Mouse (Mus musculus) cerebellum, adult 2 months (tissue): ENCODE results near the gene Desi2. TPM values are rescaled to one million over a fixed set of nuclear protein-coding genes. Genes with fewer than 3 reads are reported as not detected.
"Not testable (repeated sequence)": the region's sequence is repeated elsewhere in the genome, so short reads cannot be mapped to it uniquely, and the experiment has no call there.

ENCODE experiments used
- DNase-seq, 2 experiments: peaks; one replicate each; pipeline ENCODE4 v3.0.0; 2021
- H3K27ac ChIP-seq: fragments of 200-500 bp; 2 replicates; pipeline ENCODE4 v1.5.1; 2012; ENCODE audit warnings: low read length, control low read depth, inconsistent platforms; ENCODE audit not compliant: insufficient read depth
- H3K27me3 ChIP-seq: fragments of 200-500 bp; 2 replicates; pipeline ENCODE4 v1.6.1; 2012; ENCODE audit warnings: inconsistent platforms, mild to moderate bottlenecking, low read length, moderate library complexity; ENCODE audit not compliant: control insufficient read depth, insufficient read depth
- H3K4me1 ChIP-seq: fragments of 200-500 bp; 2 replicates; pipeline ENCODE4 v1.6.1; 2011; ENCODE audit warnings: low read length; ENCODE audit not compliant: control insufficient read depth, insufficient read depth
- H3K4me3 ChIP-seq: fragments of 200-500 bp; replicated peaks from 2 replicates; pipeline ENCODE3; 2011; ENCODE audit warnings: mild to moderate bottlenecking, low read depth, low read length, control low read depth; ENCODE audit not compliant: insufficient read depth
- CTCF ChIP-seq: fragments of 200-500 bp; IDR thresholded peaks from 2 replicates; pipeline ENCODE4 v1.5.1; 2011; ENCODE audit warnings: low read depth, mild to moderate bottlenecking, control low read depth, low read length, moderate library complexity, borderline replicate concordance; ENCODE audit not compliant: insufficient read depth
- POLR2A ChIP-seq: fragments of 200-500 bp; IDR thresholded peaks from 2 replicates; pipeline ENCODE4 v1.6.1; 2011; ENCODE audit warnings: low read length, control low read depth, borderline replicate concordance; ENCODE audit not compliant: insufficient read depth
- WGBS: fragments of 180-500 bp; shearing (Covaris S2); methylation state at CpG from one replicate; pipeline ENCODE4 v1.1.7; 2018; 5-methylcytosine and 5-hydroxymethylcytosine counted together
- polyA plus RNA-seq: library from polyadenylated mRNA; depleted of rRNA; stranded (reverse); fragments of >200 nt; gene quantifications from 2 replicates; pipeline ENCODE4 v1.2.3, GENCODE M21; 2012

The Desi2 gene
- polyA plus RNA-seq, 1 experiment, result 12.6 TPM

GRCm38 (mm10) chr1:178209966-178210365 lies 22.7 kb downstream of the Desi2 start:
- no peaks in the 10 kb centered on the region for H3K27me3 ChIP-seq
- H3K4me1 ChIP-seq, result no peaks in the 10 kb centered on the region
- no peak overlapping the region for H3K4me3 ChIP-seq
- no peak for DNase-seq
- TF ChIP-seq CTCF, result no peak
- TF ChIP-seq POLR2A, result no peak
- H3K27ac ChIP-seq, result no peak overlapping the region

DNA sequence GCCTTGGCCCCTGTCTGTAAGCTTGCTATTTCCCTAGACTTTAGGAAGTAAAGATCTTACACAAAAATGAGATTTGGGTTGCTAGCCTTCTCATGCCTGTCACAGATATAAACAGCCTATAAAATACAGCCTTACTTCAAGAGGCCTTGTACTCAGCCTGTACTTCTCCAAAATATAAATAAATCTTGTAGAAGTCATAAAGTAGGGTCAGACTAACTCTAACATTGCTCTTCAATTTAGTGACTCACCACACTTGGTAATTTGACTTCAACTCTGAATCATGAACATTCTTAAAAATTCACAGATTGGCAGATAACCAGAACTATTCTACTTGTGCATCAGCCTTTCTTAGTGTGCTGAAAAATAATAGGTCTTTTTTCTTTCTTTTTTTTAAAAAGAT lies 29.9 kb downstream of the Desi2 start:
- H3K4me3 ChIP-seq, result no peak overlapping the region
- no peaks in the 10 kb centered on the region for H3K27me3 ChIP-seq
- peaks cover 10% of the 10 kb centered on the region; the same call in 1 of the 2 replicates for H3K4me1 ChIP-seq
- no peak overlapping the region for H3K27ac ChIP-seq
- DNase-seq, result no peak
- TF ChIP-seq POLR2A (no peak), CTCF (no peak)

DNA sequence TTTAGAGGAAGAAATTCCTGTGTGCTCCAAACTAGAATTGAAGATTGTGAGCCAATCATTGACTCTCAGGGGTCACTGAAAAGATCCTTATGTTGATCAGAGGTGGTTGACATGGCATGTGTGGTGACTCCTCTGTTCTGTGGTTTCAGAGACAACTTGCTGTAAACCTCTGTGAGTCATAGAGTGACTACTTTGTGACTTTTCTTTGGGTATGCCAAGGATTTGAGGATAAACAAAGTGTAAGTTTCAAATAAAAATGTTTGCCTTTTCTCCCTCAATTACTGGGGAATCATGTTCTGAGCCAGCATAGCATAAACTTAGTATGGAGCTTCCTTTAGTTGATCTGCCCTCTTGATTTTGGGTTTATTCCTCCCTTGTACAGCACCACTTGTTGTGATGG lies 31.1 kb downstream of the Desi2 start:
- TF ChIP-seq CTCF (no peak), POLR2A (no peak)
- H3K4me1 ChIP-seq, result peaks cover 10% of the 10 kb centered on the region; the same call in 1 of the 2 replicates
- no peaks in the 10 kb centered on the region for H3K27me3 ChIP-seq
- no peak overlapping the region for H3K27ac ChIP-seq
- H3K4me3 ChIP-seq, result no peak overlapping the region
- no peak for DNase-seq

DNA sequence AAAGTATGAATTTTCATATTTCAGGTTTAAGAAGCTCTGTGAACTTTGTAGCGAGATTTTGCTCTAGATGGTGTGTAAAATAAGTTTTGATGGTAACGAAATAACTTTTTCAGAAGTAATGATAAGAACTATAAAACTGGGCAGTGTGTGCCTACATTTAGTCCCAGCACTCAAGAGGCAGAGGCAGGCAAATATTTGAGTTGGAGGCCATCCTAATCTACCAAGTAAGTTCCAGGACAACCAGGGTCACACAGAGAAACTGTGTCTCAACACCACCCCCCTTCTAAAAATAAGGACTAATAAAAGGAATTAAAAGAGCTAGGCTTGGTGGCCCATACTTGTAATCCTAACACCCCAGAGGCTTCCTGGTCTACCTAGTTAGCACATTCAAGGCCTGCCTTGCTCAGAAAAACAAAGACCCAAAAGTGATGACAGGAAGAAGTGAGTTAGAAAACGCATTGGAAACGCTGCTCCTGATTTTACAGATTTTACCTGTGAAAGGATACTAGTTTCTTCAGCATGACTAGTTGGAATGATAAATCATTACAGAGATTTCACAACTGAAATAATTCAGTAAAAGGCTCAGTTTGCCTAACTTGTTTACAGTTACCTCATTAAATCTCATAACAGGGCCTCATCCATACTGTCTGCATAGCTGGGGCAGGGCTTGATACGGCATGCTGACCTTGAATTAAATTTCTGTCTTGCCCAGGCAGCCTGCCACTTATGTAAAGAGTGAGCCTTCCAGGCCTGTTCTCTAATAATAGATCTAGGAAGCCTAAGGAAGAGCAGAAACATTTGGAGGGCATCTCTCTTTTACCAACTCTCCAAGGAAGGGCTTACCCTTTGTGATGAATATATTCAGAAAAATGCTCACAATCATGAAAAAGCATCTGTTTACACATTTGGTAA lies 32.2 kb downstream of the Desi2 start:
- Histone ChIP-seq H3K4me1 (peaks cover 10% of the 10 kb centered on the region; the same call in 1 of the 2 replicates), H3K4me3 (no peak overlapping the region), H3K27ac (no peak overlapping the region), H3K27me3 (no peaks in the 10 kb centered on the region)
- DNase-seq, result peak in 1 of 2 experiments; percentile 64
- WGBS, result 66% methylated on average over 5 of the region's 5 CpGs
- TF ChIP-seq CTCF (no peak), POLR2A (no peak)

GRCm38 (mm10) chr1:178228888-178229287 lies 41.7 kb downstream of the Desi2 start:
- WGBS, result 98% methylated on average over 4 of the region's 4 CpGs
- H3K4me3 ChIP-seq, H3K27me3 ChIP-seq, H3K27ac ChIP-seq, H3K4me1 ChIP-seq, DNase-seq: not testable (repeated sequence)

DNA sequence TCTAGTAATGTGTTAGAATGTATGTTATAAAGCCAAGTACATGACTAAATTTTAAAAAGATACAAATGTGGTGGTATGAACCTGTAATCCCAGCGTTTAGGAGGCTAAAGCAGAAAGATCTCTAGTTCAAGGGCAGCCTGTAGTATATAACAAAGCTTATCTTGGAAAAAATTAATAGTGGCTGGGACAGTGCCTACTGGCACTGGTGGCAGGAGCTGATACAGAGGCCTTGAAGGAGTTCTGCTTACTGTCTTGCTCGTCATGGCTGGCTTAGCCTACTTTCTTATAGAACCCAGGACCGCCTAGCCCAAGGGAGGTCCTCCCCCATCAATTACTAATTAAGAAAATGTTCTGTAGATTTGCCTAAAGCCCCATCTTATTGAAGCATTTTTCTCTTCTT lies 46.9 kb downstream of the Desi2 start:
- 91% methylated on average over 3 of the region's 3 CpGs for WGBS
- peaks cover 8% of the 10 kb centered on the region for H3K4me1 ChIP-seq
- no peak for TF ChIP-seq CTCF
- DNase-seq, result no peak
- H3K27ac ChIP-seq, result no peak overlapping the region
- no peaks in the 10 kb centered on the region for H3K27me3 ChIP-seq
- H3K4me3 ChIP-seq, result no peak overlapping the region

- DNase-seq, result no peak
- Histone ChIP-seq H3K4me1 (peaks cover 8% of the 10 kb centered on the region), H3K27ac (peak overlapping the region; percentile 43; the same call in 1 of the 2 replicates), H3K27me3 (no peaks in the 10 kb centered on the region), H3K4me3 (no peak overlapping the region)
- 77% methylated on average over 2 of the region's 2 CpGs for WGBS
- TF ChIP-seq POLR2A (no peak), CTCF (no peak)
Observed at GRCm38 (mm10) chr1:178235919-178236466, 48.8 kb downstream of the Desi2 start.

DNA sequence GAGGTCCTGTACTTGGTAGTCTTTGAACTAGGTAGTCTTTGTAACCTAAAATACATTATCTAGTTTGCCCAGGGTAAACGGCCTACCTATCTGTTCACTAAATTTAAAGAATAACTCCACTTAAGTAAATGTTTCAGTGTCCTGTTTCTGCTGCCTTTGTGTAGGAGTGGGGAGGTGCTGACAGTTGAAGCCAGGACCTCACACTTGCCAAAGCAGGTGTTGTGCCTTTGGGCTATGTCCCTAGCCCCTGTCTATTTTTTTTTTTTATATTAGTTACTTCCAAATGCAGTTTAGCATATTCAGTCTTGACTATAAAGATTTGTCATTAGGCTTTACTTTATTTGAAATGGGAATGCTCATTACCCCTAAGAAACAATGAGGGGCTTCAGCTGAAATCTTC lies 51.5 kb downstream of the Desi2 start:
- no peak overlapping the region for H3K27ac ChIP-seq
- no peak overlapping the region for H3K4me3 ChIP-seq
- TF ChIP-seq CTCF (no peak), POLR2A (no peak)
- DNase-seq, result no peak
- WGBS, result 98% methylated on average over 1 of the region's 1 CpGs
- H3K27me3 ChIP-seq, result no peaks in the 10 kb centered on the region
- peaks cover 8% of the 10 kb centered on the region for H3K4me1 ChIP-seq
